Mouse (Mus musculus) C2C12 (cell line): ENCODE data around the gene Insig1. TPM values are rescaled to one million over a fixed set of nuclear protein-coding genes. Genes with fewer than 3 reads are reported as not detected.

Experiments used
- H3K27me3 ChIP-seq: one replicate; pipeline ENCODE4 v1.6.1; 2011; ENCODE audit not compliant: control insufficient read depth, insufficient read depth, insufficient read length
- H3K36me3 ChIP-seq: one replicate; pipeline ENCODE4 v1.6.1; 2011; ENCODE audit not compliant: control insufficient read depth, insufficient read depth
- H3K4me3 ChIP-seq: one replicate; pipeline ENCODE4 v1.5.1; 2011; ENCODE audit warnings: mild to moderate bottlenecking, control low read depth; ENCODE audit not compliant: poor library complexity, insufficient read depth, severe bottlenecking
- H3K79me2 ChIP-seq: one replicate; pipeline ENCODE4 v1.6.1; 2011; ENCODE audit not compliant: control insufficient read depth, insufficient read depth
- H3K79me3 ChIP-seq: one replicate; pipeline ENCODE4 v1.6.1; 2011; ENCODE audit warnings: low read depth, control low read depth
- H3ac ChIP-seq: one replicate; pipeline ENCODE3; 2011; ENCODE audit warnings: low read depth; ENCODE audit not compliant: control insufficient read depth, insufficient read length
- CEBPB ChIP-seq: IDR thresholded peaks from one replicate; pipeline ENCODE4 v1.6.1; 2011; ENCODE audit warnings: low read depth, mild to moderate bottlenecking, control low read depth, moderate library complexity
- CTCF ChIP-seq: IDR thresholded peaks from one replicate; pipeline ENCODE4 v1.5.1; 2011; ENCODE audit not compliant: control insufficient read depth, insufficient read depth, insufficient read length
- FOSL1 ChIP-seq: IDR thresholded peaks from one replicate; pipeline ENCODE4 v1.8.0; 2011; ENCODE audit warnings: mild to moderate bottlenecking, low read length; ENCODE audit not compliant: poor library complexity, insufficient read depth, severe bottlenecking
- MAX ChIP-seq: IDR thresholded peaks from one replicate; pipeline ENCODE4 v1.6.1; 2011; ENCODE audit warnings: mild to moderate bottlenecking, control low read depth
- MYOD1 ChIP-seq: IDR thresholded peaks from one replicate; pipeline ENCODE4 v1.6.1; 2011; ENCODE audit warnings: low read depth; ENCODE audit not compliant: control insufficient read depth, insufficient read length
- MYOG ChIP-seq: IDR thresholded peaks from one replicate; pipeline ENCODE4 v1.6.1; 2011; ENCODE audit not compliant: control insufficient read depth, insufficient read length; ENCODE audit errors: extremely low read depth
- USF1 ChIP-seq: IDR thresholded peaks from one replicate; pipeline ENCODE4 v1.6.1; 2011; ENCODE audit warnings: low read depth, mild to moderate bottlenecking, control low read depth, moderate library complexity
- polyA plus RNA-seq: library from polyadenylated mRNA; unstranded; fragments of >200 nt; fragmentation: generic; extraction: Trizol; gene quantifications from one replicate; pipeline ENCODE4 v1.2.1, GENCODE M21; 2012; ENCODE audit warnings: missing spikeins

Insig1 gene
- polyA plus RNA-seq, 1 experiment, result 48.8 TPM

GRCm38 (mm10) chr5:28093874-28094273 lies 22.7 kb downstream of the Insig1 start:
- Histone ChIP-seq H3K36me3 (no peaks in the 10 kb centered on the region), H3K4me3 (no peak overlapping the region), H3K79me3 (no peaks in the 10 kb centered on the region), H3K79me2 (no peaks in the 10 kb centered on the region), H3ac (no peak overlapping the region), H3K27me3 (peaks cover 19% of the 10 kb centered on the region)
- TF ChIP-seq USF1 (no peak), CTCF (peak; percentile 66)

DNA sequence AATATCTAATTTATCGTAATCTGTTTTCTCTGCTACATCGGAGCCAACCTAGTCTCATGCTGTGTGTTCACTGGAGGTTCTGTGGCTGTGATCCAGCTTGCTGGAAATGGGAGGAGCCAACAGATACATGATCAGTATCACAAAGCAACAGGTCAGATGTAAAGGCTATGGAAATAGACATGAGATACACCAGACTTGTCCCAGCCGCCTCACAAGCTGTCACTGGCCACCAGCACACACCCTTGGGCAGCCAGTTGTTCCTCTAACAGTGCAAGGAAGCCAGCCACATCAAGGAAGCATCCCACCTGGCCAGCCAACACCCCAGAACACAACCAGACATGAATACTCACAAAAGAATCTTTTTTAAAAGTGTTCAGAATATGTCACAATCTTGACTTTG lies 23.2 kb downstream of the Insig1 start:
- Histone ChIP-seq H3K36me3 (no peaks in the 10 kb centered on the region), H3K27me3 (peaks cover 19% of the 10 kb centered on the region), H3K4me3 (no peak overlapping the region), H3K79me3 (no peaks in the 10 kb centered on the region), H3ac (no peak overlapping the region), H3K79me2 (no peaks in the 10 kb centered on the region)
- TF ChIP-seq MYOD1 (no peak), FOSL1 (no peak), MAX (no peak), USF1 (no peak), MYOG (no peak), CEBPB (no peak), CTCF (no peak)

DNA sequence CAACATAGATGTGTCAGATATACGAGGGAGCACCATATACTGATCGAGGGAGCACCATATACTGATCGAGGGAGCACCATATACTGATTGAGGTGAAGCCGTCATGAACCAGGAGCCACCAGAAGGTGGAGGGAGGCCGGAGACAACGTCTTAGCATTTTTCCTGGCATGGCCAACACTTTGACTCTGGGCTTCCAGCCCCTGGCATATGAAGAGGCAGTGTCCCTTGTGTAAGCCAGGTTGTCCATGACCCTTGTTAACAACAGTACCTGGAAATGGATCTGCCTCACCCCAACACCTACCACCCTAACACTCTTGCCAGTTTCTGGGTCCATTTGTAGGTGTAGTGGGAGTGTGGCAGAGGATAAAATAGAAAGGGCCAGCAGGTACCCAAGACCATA lies 23.7 kb downstream of the Insig1 start:
- Histone ChIP-seq H3K79me2 (no peaks in the 10 kb centered on the region), H3K36me3 (no peaks in the 10 kb centered on the region), H3ac (no peak overlapping the region), H3K79me3 (no peaks in the 10 kb centered on the region), H3K4me3 (no peak overlapping the region), H3K27me3 (peaks cover 19% of the 10 kb centered on the region)
- TF ChIP-seq USF1 (no peak), CEBPB (no peak), CTCF (no peak), MYOD1 (no peak), MAX (no peak), FOSL1 (no peak), MYOG (no peak)

GRCm38 (mm10) chr5:28095671-28096070 lies 24.5 kb downstream of the Insig1 start:
- Histone ChIP-seq H3K4me3 (no peak overlapping the region), H3ac (no peak overlapping the region), H3K79me3 (no peaks in the 10 kb centered on the region), H3K27me3 (peaks cover 19% of the 10 kb centered on the region), H3K36me3 (no peaks in the 10 kb centered on the region), H3K79me2 (no peaks in the 10 kb centered on the region)
- no peak for TF ChIP-seq CTCF
- TF ChIP-seq MYOD1, result no peak
- TF ChIP-seq MYOG, result no peak
- TF ChIP-seq FOSL1, result no peak
- TF ChIP-seq CEBPB, result no peak
- no peak for TF ChIP-seq MAX

DNA sequence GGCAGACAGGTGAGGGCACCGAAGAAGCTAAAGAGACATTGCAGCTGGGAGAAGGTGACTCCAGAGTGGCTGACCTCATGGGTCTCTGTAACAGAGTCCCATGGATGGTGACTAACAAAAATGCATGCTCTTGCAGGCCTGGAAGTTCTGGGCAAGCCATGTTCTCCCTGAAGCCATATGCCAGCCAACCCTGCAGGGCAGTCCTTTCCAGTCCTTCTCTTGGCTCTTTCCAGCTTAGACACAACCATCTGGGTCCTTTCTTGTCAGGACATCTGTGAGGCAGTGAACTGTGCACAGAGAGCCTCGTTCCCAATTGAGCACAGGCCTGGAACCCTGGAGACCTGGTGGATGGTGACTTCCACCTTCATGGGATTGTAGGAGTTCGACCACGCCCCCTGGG lies 35.8 kb downstream of the Insig1 start:
- no peaks in the 10 kb centered on the region for H3K36me3 ChIP-seq
- no peaks in the 10 kb centered on the region for H3K79me2 ChIP-seq
- H3K27me3 ChIP-seq, result peaks cover 6% of the 10 kb centered on the region
- H3K4me3 ChIP-seq, result no peak overlapping the region
- no peaks in the 10 kb centered on the region for H3K79me3 ChIP-seq
- no peak for TF ChIP-seq USF1
- no peak for TF ChIP-seq MYOG
- TF ChIP-seq MYOD1, result no peak
- no peak for TF ChIP-seq CTCF
- no peak for TF ChIP-seq MAX
- no peak for TF ChIP-seq CEBPB
- no peak for TF ChIP-seq FOSL1
- no peak overlapping the region for H3ac ChIP-seq

DNA sequence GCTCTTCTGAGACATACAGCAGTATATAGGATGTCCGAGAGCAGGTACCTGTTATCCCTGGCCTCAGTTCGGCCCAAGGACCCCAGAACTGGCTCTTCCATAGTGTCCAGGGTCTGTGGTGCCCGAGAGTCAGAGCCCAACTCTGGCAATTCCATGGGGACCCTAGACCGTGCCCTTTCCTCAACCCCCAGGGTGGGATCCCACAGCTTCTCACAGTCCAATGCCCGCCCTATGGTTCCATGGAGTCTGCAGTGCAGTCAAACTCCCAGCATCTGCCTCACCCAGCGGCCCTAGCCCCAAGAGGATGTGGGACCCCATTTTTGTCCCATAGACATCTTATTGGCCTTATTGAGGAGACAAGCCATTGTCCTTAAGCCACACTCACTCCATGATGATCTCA lies 36.8 kb downstream of the Insig1 start:
- no peak for TF ChIP-seq MAX

More for the DNA sequence above, 36.8 kb downstream of the Insig1 start:
- Histone ChIP-seq H3K4me3 (no peak overlapping the region), H3K79me2 (no peaks in the 10 kb centered on the region), H3K79me3 (no peaks in the 10 kb centered on the region), H3K27me3 (peaks cover 12% of the 10 kb centered on the region), H3ac (no peak overlapping the region), H3K36me3 (no peaks in the 10 kb centered on the region)
